Mouse (Mus musculus) intestine, postnatal 0 days (tissue): ENCODE measurements at regions not wholly inside any gene's neighbourhood (a gene's known extent, or its start where the extent isn't known, plus 50 kb on each side); places are given as distances from the start of the nearest gene placed in this dataset.

Source experiments
- ATAC-seq: fragments of 200-750 bp; cut with Nextera tagmentation; 2 replicates; pipeline ENCODE4 v1.8.0; 2017; ENCODE audit warnings: mild to moderate bottlenecking, moderate TSS enrichment, moderate library complexity
- H3K27ac ChIP-seq: fragments of 300-500 bp; sonication (generic); 2 replicates; pipeline ENCODE4 v1.5.1; 2014; ENCODE audit warnings: mild to moderate bottlenecking, low read depth, low read length, moderate library complexity
- H3K27me3 ChIP-seq: fragments of 300-500 bp; sonication (generic); replicated peaks from 2 replicates; pipeline ENCODE4 v1.6.1; 2014; ENCODE audit warnings: low read length, mixed read lengths; ENCODE audit not compliant: control insufficient read depth, insufficient read depth
- H3K36me3 ChIP-seq: fragments of 300-500 bp; sonication (generic); 2 replicates; pipeline ENCODE4 v1.6.1; 2014; ENCODE audit warnings: mild to moderate bottlenecking, moderate library complexity; ENCODE audit not compliant: control insufficient read depth, insufficient read depth
- H3K4me1 ChIP-seq: fragments of 300-500 bp; sonication (generic); replicated peaks from 2 replicates; pipeline ENCODE4 v1.6.1; 2014; ENCODE audit warnings: antibody characterized with exemption, low read length, mixed read lengths; ENCODE audit not compliant: control insufficient read depth, insufficient read depth
- H3K4me2 ChIP-seq: fragments of 300-500 bp; sonication (generic); replicated peaks from 2 replicates; pipeline ENCODE4 v1.6.1; 2014; ENCODE audit warnings: low read depth, mild to moderate bottlenecking, moderate library complexity
- H3K4me3 ChIP-seq: fragments of 300-500 bp; sonication (generic); 2 replicates; pipeline ENCODE4 v1.5.1; 2014; ENCODE audit warnings: low read depth, low read length
- H3K9ac ChIP-seq: fragments of 300-500 bp; sonication (generic); 2 replicates; pipeline ENCODE4 v1.6.1; 2014; ENCODE audit warnings: mild to moderate bottlenecking, low read depth, low read length
- H3K9me3 ChIP-seq: fragments of 300-500 bp; sonication (generic); 2 replicates; pipeline ENCODE4 v1.6.1; 2016; ENCODE audit warnings: mixed run types; ENCODE audit not compliant: control insufficient read depth
- CTCF ChIP-seq: sonication (generic); IDR thresholded peaks from 2 replicates; pipeline ENCODE4 v1.5.1; 2016; ENCODE audit warnings: low read depth, mild to moderate bottlenecking, control low read depth, antibody characterized with exemption, moderate library complexity
- WGBS: fragments of 180-500 bp; shearing (Covaris S2); extraction: QIAGEN DNeasy Blood & Tissue Kit; methylation state at CpG from one replicate; pipeline ENCODE4 v1.1.7; 2014; 5-methylcytosine and 5-hydroxymethylcytosine counted together

GRCm38 (mm10) chr5:41045221-41045620 lies 662.7 kb downstream of the Rab28 start:
- no peak overlapping the region for H3K27ac ChIP-seq
- ATAC-seq = no peak
- H3K9ac ChIP-seq = no peak overlapping the region
- H3K9me3 ChIP-seq = no peaks in the 10 kb centered on the region
- H3K36me3 ChIP-seq = no peaks in the 10 kb centered on the region
- TF ChIP-seq CTCF = no peak
- 47% methylated on average over 1 of the region's 1 CpGs for WGBS
- H3K4me2 ChIP-seq = no peak overlapping the region
- no peak overlapping the region for H3K4me3 ChIP-seq
- no peaks in the 10 kb centered on the region for H3K27me3 ChIP-seq
- H3K4me1 ChIP-seq = no peaks in the 10 kb centered on the region

DNA sequence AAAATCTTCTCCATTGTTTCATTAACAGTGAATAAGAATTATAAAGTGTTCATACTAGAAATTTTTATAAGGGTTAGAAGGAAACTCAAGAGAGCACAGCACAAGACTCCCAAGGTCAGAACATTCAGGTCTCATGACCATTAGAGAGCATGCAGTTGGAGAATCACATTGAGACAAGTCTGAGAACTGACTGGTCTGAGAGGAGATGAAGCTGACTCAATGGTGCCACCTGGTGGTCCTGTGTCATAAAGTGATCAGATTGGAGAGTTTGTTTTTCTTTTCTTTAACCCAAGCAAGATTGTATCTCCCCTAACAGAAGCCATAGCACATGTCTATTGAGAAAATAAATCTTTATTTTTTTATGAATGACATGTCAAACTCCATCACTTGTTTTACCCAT lies 663.5 kb downstream of the Rab28 start:
- ATAC-seq = no peak

GRCm38 (mm10) chr5:41038790-41039189 lies 669.2 kb downstream of the Rab28 start:
- no peaks in the 10 kb centered on the region for H3K9me3 ChIP-seq
- H3K4me3 ChIP-seq = no peak overlapping the region
- no peak for ATAC-seq
- no peak overlapping the region for H3K9ac ChIP-seq
- no peak for TF ChIP-seq CTCF
- H3K27me3 ChIP-seq = no peaks in the 10 kb centered on the region
- H3K27ac ChIP-seq = no peak overlapping the region
- 84% methylated on average over 4 of the region's 4 CpGs for WGBS
- no peaks in the 10 kb centered on the region for H3K4me1 ChIP-seq
- H3K36me3 ChIP-seq = no peaks in the 10 kb centered on the region
- H3K4me2 ChIP-seq = no peak overlapping the region

More for the DNA sequence above, 663.5 kb downstream of the Rab28 start:
- H3K9ac ChIP-seq = no peak overlapping the region
- no peak overlapping the region for H3K4me2 ChIP-seq
- H3K27ac ChIP-seq = no peak overlapping the region
- no peaks in the 10 kb centered on the region for H3K27me3 ChIP-seq
- TF ChIP-seq CTCF = peak; percentile 82
- H3K4me1 ChIP-seq = no peaks in the 10 kb centered on the region
- H3K36me3 ChIP-seq = no peaks in the 10 kb centered on the region
- no peak overlapping the region for H3K4me3 ChIP-seq
- H3K9me3 ChIP-seq = no peaks in the 10 kb centered on the region

GRCm38 (mm10) chr5:41006692-41007091 lies 701.3 kb downstream of the Rab28 start:
- Histone ChIP-seq H3K9me3 (no peaks in the 10 kb centered on the region), H3K36me3 (no peaks in the 10 kb centered on the region), H3K4me3 (no peak overlapping the region), H3K4me1 (no peaks in the 10 kb centered on the region), H3K27ac (no peak overlapping the region), H3K27me3 (no peaks in the 10 kb centered on the region), H3K9ac (no peak overlapping the region), H3K4me2 (no peak overlapping the region)
- 63% methylated on average over 3 of the region's 3 CpGs for WGBS
- ATAC-seq = no peak
- TF ChIP-seq CTCF = peak; percentile 65

DNA sequence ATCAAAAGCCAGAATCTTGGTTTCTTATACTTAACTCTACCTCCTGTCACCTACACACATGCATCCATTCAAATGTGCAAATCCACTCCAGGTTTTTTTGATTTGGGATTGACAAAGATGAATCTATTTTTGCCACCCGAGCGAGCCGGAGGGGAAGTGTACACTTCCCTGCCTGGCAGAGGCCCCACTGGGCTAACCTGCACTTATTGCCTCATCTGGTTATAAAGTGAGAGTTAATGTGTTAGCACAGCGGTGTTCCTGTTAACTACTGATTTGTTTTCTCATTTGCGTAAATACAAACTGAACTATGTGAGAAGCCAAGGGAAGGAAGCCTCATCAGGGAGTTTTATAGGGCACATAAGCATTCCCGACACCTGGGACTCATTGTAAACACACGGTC lies 721.4 kb downstream of the Rab28 start:
- H3K9ac ChIP-seq = no peak overlapping the region
- TF ChIP-seq CTCF = no peak
- H3K4me3 ChIP-seq = no peak overlapping the region
- 60% methylated on average over 7 of the region's 7 CpGs for WGBS
- H3K27me3 ChIP-seq = no peaks in the 10 kb centered on the region
- no peak for ATAC-seq
- no peak overlapping the region for H3K27ac ChIP-seq
- H3K36me3 ChIP-seq = no peaks in the 10 kb centered on the region
- no peak overlapping the region for H3K4me2 ChIP-seq
- no peaks in the 10 kb centered on the region for H3K9me3 ChIP-seq
- no peaks in the 10 kb centered on the region for H3K4me1 ChIP-seq

- Histone ChIP-seq H3K27ac (no peak overlapping the region), H3K9me3 (no peaks in the 10 kb centered on the region), H3K36me3 (no peaks in the 10 kb centered on the region), H3K4me2 (no peak overlapping the region), H3K27me3 (no peaks in the 10 kb centered on the region), H3K9ac (no peak overlapping the region), H3K4me3 (no peak overlapping the region), H3K4me1 (no peaks in the 10 kb centered on the region)
- 82% methylated on average over 1 of the region's 1 CpGs for WGBS
- ATAC-seq = no peak
- no peak for TF ChIP-seq CTCF
Measured at GRCm38 (mm10) chr5:40974892-40975291, 733.1 kb downstream of the Rab28 start.
